Mouse (Mus musculus) telencephalon, adult 2 months (tissue): ENCODE results near the gene Ppil1.
"Not testable (repeated sequence)": the region's sequence is repeated elsewhere in the genome, so short reads cannot be mapped to it uniquely, and the experiment has no call there.

Source experiments
- DNase-seq: peaks from one replicate; pipeline ENCODE4 v3.0.0-alpha.2; 2011; ENCODE audit warnings: low read depth, low spot score

Gene Ppil1

DNA sequence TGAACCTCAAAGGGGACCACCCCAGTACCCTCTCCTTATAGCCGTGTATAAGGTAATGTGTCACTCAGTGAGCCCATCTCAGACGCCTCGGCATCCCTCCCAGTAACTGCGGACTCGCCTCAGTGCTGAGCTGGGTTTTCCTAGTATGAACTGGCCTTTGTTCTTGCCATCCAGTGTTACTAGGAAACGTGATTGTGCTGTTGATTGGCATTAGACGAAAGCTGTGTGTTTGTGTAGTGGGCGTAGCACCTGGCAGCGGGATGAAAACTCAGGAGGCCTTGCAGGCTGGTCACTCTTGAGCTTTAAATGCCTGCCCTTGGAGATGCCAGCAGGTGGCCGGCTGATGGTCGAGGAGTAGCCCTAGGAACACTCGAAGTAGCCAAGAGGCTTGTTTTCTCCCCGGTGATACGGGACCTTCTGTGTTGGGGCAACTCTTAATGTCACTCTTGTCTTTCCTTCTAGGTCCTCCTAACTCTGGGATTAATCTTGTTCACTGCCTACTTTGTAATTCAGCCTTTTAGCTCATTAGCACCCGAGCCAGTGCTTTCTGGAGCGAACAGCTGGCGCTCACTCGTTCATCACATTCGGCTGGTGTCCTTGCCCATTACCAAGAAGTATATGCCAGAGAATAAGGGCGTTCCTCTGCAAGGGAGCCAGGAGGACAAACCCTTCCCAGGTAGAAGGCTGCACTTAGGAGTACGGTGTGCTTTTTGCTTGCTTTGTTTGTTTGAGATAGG is 18.4 kb upstream of the Ppil1 start:
- no peak for DNase-seq

DNA sequence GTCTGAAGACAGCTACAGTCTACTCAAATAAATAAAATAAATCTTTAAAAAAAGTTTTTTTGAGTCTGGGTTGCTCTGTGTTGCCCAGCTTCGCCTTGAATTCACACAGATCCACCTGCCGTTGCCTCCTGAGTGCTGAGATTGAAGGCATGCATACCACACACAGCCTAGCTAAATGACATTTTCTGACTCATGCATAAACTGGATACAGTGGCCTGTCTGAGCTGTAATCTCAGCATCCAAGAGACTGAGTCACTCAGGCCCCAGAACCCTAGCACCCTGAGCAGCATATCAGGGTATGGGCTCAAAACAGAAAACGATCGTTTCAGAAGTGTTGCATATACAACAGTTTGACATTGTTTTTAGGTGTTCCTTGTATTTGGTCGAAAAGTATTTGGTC is 17.6 kb upstream of the Ppil1 start:
- DNase-seq = no peak

DNA sequence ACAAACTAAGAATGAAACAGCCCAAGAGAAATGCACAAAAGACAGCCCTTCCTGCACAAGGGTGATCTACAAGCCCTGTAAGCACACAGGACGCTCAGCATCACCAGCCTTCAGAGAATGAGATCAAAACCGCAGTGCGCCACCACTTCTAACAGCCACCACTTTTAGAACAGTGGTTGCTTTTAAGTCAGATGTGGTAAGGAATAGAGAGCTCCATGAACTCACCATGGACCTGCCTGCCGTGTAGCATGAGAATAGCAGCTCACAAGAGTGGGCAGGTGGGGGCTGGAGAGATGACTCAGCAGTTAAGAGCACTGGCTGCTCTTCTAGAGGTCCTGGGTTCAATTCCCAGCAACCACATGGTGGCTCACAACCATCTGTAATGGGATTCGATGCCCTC is 16.4 kb upstream of the Ppil1 start:
- no peak for DNase-seq

DNA sequence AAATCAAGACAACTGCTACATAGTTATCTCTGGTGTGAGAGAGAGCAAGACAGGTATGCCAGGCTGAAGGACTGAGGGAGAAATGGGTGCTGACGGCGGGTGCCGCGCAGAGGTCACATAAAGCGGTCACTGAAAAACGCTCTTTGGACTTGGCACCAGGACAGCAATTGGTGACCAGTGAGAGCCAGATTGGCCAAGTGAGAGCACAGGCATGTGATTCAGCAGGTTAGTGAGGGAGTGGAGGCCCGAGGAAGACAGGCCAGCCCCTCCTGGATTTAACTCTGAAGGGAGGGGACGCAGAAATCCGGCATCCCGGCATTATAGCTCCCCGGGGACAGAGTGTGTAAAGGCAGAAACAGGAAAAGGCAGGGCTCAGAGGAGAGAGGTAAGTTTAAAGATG is 9.9 kb upstream of the Ppil1 start:
- DNase-seq = no peak

GRCm38 (mm10) chr17:29273156-29273555 is 9.2 kb upstream of the Ppil1 start:
- DNase-seq = no peak

DNA sequence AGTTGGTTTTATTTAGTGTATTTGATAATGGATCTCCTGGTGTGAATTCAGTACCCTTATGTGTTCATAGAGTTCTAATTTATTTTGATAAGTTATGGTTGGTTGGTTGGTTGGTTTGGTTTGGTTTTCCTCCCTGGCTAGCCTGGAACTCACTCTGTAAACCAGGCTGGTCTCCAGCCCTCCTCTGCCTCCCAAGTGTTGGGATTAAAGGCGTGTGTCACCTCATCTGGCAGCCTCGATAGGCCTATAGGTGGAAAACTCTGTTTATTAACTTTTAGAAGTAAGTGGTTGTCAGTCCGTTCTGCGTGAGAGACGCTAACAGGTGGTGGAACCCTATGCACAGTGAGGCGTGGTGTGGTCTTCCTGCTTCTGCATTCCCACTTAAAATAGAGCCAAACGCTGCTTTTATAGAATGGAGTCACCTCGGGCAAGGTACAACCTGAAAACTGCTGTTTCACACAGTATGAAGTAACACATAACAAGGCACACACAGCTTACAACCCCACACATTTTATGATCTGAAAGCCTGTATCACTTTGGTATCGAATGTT is 6.2 kb upstream of the Ppil1 start:
- no peak for DNase-seq

GRCm38 (mm10) chr17:29269349-29269706 is 5.3 kb upstream of the Ppil1 start:
- no peak for DNase-seq

DNA sequence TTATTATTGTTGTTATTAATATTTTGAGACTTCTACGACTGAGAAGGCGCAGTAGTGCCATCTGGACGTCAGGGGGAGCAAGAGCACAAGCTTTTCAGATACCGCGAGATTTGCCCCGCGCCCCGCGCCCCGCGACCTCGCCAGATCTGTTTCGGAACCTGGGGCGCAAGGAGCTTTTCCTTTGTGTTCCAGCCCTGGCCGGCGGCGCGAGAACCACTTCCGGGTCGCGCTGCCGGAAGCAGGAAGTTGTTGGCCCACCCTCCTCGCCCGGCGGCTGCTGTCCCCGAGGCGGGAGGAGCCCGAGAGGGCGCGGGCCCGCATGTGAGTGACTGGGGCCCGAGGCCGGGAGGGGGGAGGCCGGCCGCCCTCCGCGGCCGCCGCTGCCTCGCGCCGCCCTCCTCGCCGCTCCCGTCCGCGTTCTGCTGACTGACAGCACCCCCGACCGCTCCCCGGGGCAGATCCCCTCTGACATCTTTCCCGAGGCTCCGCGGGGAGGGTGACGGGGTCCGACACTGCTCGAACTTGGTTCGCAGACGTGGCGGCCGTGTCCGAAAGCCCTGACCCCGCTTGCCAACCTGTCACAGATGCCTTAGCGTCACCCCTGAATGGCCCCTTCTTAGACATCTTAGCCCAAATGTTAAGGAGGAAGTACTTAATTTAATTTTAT is 4.8 kb upstream of the Ppil1 start, which contains the start of gene BC004004:
Gene BC004004, plus strand, starts transcription at position 107 of the 667 bp plus-strand sequence.
- peak; percentile 90 for DNase-seq

DNA sequence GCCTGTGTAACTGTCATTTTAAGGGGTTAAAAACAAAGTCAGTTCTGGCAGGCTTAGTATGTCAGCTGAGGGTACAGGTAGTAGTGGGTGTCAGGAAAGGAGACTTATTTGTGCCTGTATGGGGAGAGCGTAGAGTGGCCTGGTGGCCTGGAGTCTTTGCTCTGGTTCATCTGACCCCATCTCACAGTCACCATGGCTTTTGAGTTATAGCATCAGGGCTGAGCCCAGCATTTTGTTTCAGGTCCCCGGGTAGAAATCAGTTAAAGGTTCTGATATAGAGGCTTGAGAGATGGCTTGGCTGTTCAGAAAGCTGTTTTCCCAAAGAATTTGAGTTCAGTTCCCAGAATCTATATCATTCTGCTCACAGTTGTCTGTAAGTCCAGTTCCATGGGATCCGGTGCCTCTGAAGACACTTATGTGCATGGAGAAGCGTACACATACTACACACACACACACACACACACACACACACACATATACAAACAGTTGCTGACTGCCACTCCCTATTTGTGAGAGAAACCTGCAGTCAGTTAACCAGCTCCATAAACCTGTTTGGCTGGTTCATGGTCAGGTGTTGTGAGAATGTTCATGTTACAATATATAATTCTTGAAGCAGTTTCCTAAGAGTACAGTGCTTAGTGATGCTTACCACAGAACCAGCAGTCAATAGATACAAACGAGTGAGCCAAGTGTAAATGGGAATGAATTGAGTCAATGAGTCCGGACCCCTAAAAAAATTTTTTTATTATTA is 4.1 kb upstream of the Ppil1 start:
- no peak for DNase-seq

GRCm38 (mm10) chr17:29267040-29267439 is 3.1 kb upstream of the Ppil1 start:
- DNase-seq = not testable (repeated sequence)

- no peak for DNase-seq
Observed at GRCm38 (mm10) chr17:29264760-29265159, 774 bp upstream of the Ppil1 start.

- no peak for DNase-seq
Observed at GRCm38 (mm10) chr17:29263417-29263816, 569 bp downstream of the Ppil1 start.

DNA sequence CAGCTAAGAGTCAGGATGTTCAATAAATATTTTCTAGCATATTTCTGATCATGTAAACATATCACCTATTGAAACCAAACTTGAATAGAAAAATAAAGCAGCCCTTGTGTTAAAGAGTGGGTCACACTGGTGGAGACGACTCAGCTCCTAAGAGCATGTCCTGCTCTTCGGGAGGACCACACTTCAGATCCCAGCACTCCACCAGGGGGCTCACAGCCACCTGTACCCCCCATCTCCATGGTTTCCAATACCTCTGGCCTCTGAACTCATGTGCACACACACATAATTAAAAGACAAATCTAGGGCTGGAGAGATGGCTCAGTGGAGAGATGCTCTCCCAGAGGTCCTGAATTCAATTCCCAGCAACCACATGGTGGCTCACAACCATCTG is 1.7 kb downstream of the Ppil1 start:
- no peak for DNase-seq

DNA sequence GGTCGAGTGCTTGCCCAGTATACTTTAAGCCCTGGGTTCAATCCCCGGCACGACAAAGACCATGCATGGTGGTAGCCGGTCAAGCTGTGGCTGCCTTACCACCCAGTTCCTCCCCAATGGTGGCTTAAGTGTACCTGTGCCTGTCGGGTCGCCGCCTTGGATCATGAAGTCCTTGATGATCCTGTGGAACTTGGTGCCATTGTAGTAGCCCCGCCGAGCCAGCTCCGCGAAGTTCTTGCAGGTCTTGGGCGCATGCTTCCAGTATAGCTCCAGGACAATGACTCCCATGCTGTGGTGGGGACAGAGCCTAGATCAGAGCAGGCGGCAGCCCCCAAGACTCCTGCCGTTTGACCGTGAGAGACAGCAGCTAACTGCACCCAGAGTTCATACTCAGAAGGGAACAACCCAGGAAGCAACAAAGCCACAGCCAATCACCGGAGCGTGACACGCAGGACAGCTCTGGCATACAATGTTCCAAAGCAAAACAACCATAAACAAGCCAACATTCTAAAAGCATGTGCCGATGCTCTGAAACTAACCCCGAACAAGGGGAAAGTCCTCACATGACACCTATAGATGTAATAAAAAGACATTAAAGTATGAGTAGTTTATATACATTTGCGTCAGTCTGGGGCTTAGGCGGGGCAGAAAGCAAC is 2.3 kb downstream of the Ppil1 start:
- no peak for DNase-seq

- DNase-seq = no peak
Observed at GRCm38 (mm10) chr17:29260501-29260900, 3.5 kb downstream of the Ppil1 start.

DNA sequence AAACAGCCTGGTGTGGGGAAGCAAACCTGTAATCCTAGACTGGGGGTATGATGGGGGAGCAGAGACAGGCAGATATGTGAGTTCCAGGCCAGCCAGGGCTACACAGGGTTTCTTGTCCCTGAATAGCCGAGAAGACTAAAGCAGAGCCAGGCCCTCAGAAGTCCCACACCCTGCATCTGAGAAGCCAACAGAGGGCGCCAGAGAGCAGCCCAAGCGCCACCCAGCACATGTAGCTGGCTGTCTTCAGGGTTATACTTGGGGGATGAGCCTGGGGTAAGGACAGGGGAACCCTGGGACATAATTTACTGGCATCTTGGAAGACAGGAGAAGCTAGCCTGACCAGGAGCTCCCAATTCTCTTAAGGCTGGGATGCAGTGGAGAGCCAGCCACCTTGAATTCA is 4.5 kb downstream of the Ppil1 start:
- DNase-seq = no peak

DNA sequence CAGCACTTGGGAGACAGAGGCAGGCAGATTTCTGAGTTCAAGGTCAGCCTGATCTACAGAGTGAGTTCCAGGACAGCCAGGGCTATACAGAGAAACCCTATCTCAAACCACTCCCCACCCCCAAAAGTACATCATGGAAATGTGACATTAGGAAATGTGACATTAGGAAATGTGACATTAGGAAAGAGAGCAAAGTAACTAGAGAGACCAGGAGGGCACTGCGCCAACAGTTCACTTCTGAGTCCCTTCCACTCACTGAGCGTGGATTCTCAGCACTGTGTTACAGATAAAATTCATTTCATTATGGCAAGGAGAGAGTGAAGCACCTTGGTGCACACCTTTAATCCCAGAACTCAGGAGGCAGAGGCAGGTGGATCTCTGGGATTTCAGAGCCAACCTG is 5.1 kb downstream of the Ppil1 start:
- no peak for DNase-seq

DNA sequence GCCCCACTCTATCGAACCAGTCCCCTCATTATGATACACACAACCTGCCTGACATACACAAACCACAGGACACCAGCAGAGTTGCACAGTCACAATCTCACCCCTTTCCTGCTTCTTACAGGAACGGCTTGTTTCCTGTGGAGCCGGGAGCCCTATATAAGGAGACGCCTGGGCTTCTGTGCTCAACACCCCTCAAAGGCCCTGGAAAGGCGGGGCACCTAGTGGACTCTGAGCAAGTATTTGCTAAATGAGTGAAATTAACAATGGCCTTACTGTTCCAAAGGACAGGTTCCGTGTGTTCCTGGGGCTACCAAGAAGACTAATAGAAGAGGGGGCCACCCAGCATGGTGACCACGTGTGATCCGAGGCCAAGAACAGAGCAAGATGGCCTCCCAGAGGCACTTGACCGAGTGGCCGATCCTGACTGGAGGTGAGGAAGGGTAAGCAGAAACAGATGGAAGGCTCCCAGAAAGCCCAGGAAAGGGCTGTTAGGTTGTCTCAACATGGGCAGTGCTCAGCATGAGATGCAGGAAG is 5.9 kb downstream of the Ppil1 start:
- no peak for DNase-seq

DNA sequence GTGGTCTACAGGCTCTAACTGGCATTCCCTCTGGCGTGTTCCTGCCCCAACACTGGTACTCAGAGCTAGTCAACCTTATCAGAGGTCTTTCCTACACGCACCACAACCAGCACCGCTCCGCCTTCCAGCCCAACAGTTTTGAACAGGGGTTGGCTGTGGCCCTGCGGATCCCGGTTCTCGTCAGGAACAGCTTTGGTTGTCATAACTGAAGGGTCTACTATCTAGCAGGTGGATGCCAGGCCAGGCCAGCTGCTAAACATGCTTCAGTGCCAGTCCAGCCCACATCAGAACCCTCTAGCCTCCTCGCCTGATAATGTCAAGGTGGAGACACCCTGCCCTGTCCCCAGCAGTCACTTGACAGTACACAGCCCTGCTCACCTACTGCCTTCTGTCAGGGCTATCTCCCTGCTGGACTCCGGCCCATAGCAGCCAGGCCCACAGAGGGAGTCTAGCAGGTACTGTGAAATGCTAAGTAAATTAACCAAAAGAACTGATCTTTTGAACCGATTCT is 6.9 kb downstream of the Ppil1 start:
- DNase-seq = no peak

DNA sequence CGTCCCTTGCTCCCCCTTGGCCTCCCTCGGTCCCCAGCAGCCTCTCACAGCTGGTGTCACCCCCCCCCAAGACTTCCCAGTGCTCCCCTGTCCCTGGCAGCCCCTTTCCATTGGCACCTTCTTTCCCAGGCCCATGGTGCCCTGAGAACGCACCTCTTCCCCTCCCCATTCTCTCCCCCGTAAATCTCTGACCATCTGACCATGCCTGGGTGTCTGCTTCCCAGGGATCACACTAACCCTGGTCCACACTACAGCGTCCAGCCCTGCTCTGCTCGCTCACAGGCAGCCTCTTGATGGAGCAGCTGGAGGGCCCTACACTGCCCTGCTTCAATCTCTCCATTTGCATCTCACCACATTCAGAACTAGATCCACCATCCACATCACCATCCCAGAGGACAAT is 7.5 kb downstream of the Ppil1 start:
- DNase-seq = no peak

DNA sequence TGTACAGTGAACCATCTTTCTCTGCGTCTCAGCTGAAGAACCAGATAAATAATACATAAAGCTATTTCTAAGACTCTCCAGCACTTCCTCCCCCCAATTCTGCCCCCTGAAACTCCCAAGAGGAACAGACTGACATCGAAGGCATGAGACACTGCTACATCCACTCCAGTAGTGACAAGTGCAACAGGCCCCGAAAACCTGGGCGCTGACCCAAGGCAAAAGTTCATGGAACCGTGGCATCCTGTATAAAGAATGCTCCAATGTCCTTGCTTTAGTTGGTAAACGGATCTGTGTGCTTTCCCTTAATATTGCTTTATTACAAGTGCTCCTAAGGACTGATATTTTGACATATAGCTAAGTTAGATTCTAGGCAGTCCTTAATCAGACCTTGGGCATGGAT is 9.2 kb downstream of the Ppil1 start:
- DNase-seq = not testable (repeated sequence)
